Mouse (Mus musculus) Muller cell, postnatal 12 days (primary cell): Measurements from ENCODE around the gene Hhat.

Experiments used
- DNase-seq: peaks from one replicate; pipeline ENCODE4 v3.0.0-alpha.2; 2015; ENCODE audit errors: inconsistent ontology term

Hhat gene

GRCm38 (mm10) chr1:192744880-192745239 lies 26.2 kb downstream of the Hhat start:
- DNase-seq, result no peak

GRCm38 (mm10) chr1:192742394-192743251 lies 28.4 kb downstream of the Hhat start:
- DNase-seq, result peak; percentile 52

- DNase-seq, result no peak
Observed at GRCm38 (mm10) chr1:192741896-192742295, 29.1 kb downstream of the Hhat start.

GRCm38 (mm10) chr1:192736524-192736923 lies 34.5 kb downstream of the Hhat start:
- DNase-seq, result peak; percentile 87

GRCm38 (mm10) chr1:192736002-192736426 lies 35.0 kb downstream of the Hhat start:
- no peak for DNase-seq

- no peak for DNase-seq
Observed at GRCm38 (mm10) chr1:192730517-192730916, 40.5 kb downstream of the Hhat start.

- DNase-seq, result peak; percentile 63
Observed at GRCm38 (mm10) chr1:192726996-192727624, 43.9 kb downstream of the Hhat start.

- peak; percentile 20 for DNase-seq
Observed at GRCm38 (mm10) chr1:192722147-192722546, 48.9 kb downstream of the Hhat start.

GRCm38 (mm10) chr1:192720156-192720555 lies 50.9 kb downstream of the Hhat start:
- no peak for DNase-seq

- DNase-seq, result peak; percentile 25
Observed at GRCm38 (mm10) chr1:192711779-192712348, 59.2 kb downstream of the Hhat start.

GRCm38 (mm10) chr1:192700339-192701073 lies 70.5 kb downstream of the Hhat start:
- no peak for DNase-seq

- no peak for DNase-seq
Observed at GRCm38 (mm10) chr1:192699101-192699500, 71.9 kb downstream of the Hhat start.

- DNase-seq, result peak; percentile 26
Observed at GRCm38 (mm10) chr1:192696371-192696863, 74.6 kb downstream of the Hhat start.

- no peak for DNase-seq
Observed at GRCm38 (mm10) chr1:192693644-192694043, 77.4 kb downstream of the Hhat start.

GRCm38 (mm10) chr1:192692982-192693381 lies 78.0 kb downstream of the Hhat start:
- no peak for DNase-seq

- DNase-seq, result no peak
Observed at GRCm38 (mm10) chr1:192682219-192682951, 88.6 kb downstream of the Hhat start.

GRCm38 (mm10) chr1:192677236-192677635 lies 93.8 kb downstream of the Hhat start:
- peak; percentile 13 for DNase-seq

- no peak for DNase-seq
Observed at GRCm38 (mm10) chr1:192663608-192664007, 107.4 kb downstream of the Hhat start.

GRCm38 (mm10) chr1:192663092-192663491 lies 107.9 kb downstream of the Hhat start:
- DNase-seq, result no peak

GRCm38 (mm10) chr1:192661612-192662011 lies 109.4 kb downstream of the Hhat start:
- no peak for DNase-seq

- no peak for DNase-seq
Observed at GRCm38 (mm10) chr1:192657417-192657816, 113.6 kb downstream of the Hhat start.
